Mouse (Mus musculus): ENCODE results near the gene Ndufs5. TPM values are rescaled to one million over a fixed set of nuclear protein-coding genes. Genes with fewer than 3 reads are reported as not detected.
A peak's percentile ranks its signal among the peaks of the same experiment; 100 is the strongest.

Ndufs5 gene
- polyA plus RNA-seq, 1 experiment from 2014 or later, result 324 TPM

DNA sequence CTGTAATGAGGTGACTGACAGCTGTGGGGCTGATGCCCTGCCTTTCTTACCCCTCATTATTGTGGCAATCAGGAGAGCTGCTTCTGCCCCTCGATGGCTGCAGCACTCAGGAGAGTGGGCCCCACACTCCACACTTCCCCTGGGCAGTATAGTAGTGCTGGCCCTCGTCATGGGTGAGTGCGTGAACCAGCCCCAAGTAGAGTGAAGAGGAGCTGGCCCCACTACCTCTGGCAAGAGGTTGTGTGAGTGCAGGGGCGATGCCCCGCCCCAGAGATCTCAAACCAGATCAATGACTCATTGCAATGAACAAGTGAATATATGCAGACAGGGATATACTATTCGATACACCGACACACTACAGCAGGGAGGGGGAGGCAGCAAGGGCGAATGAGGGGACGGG, 15.5 kb upstream of the Ndufs5 start:
- Histone ChIP-seq H3K4me3 (no peak overlapping the region), H3K9me3 (no peaks in the 10 kb centered on the region), H3K27me3 (no peaks in the 10 kb centered on the region), H3K4me2 (no peak overlapping the region), H3K27ac (no peak overlapping the region), H3K4me1 (no peaks in the 10 kb centered on the region), H3K9ac (no peak overlapping the region), H3K36me3 (peaks cover 37% of the 10 kb centered on the region)
- 0 out of 2 replicates have a peak, but pooled peaks have one; percentile 15 for ATAC-seq (ENCODE audit: insufficient number of reproducible peaks, insufficient read depth, low FRiP score, low TSS enrichment, low read depth)
- WGBS, result 94% methylated on average over 9 of the region's 9 CpGs

DNA sequence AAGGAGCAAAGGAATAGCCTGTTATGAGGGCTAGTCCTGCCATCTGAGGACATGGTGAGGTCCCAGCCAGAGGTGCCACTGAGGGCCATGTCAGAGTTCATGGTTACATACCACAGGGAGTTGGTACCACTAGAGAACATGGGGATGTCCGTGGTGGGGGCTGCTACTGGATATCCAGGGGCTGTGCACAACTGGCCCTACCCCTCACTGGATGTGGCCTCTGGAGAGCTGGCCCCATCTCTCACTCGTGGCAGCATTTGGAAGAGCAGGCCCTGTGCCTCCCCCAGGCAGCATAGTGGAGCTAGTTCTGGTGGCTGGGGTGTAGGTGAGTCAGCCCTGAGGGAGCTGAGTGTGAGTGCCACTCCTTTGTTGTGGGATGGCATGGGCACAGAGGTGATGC, 14.9 kb upstream of the Ndufs5 start:
- peaks cover 31% of the 10 kb centered on the region for H3K36me3 ChIP-seq
- H3K27me3 ChIP-seq, result no peaks in the 10 kb centered on the region
- 86% methylated on average over 2 of the region's 2 CpGs for WGBS
- H3K9me3 ChIP-seq, result no peaks in the 10 kb centered on the region
- no peak overlapping the region for H3K9ac ChIP-seq
- H3K27ac ChIP-seq, result no peak overlapping the region
- H3K4me3 ChIP-seq, result no peak overlapping the region
- no peak overlapping the region for H3K4me2 ChIP-seq
- 0 out of 2 replicates have a peak, but pooled peaks have one; percentile 10 for ATAC-seq (ENCODE audit: insufficient number of reproducible peaks, insufficient read depth, low FRiP score, low TSS enrichment, low read depth)
- no peaks in the 10 kb centered on the region for H3K4me1 ChIP-seq

GRCm38 (mm10) chr4:123732163-123732910, 14.3 kb upstream of the Ndufs5 start:
- H3K4me1 ChIP-seq, result no peaks in the 10 kb centered on the region
- WGBS, result 94% methylated on average over 4 of the region's 4 CpGs
- no peaks in the 10 kb centered on the region for H3K9me3 ChIP-seq
- no peak overlapping the region for H3K9ac ChIP-seq
- no peak overlapping the region for H3K27ac ChIP-seq
- no peak overlapping the region for H3K4me2 ChIP-seq
- H3K4me3 ChIP-seq, result no peak overlapping the region
- no peaks in the 10 kb centered on the region for H3K27me3 ChIP-seq
- ATAC-seq (ENCODE audit: insufficient number of reproducible peaks, insufficient read depth, low FRiP score, low TSS enrichment, low read depth), result no peak
- H3K36me3 ChIP-seq, result peaks cover 27% of the 10 kb centered on the region

GRCm38 (mm10) chr4:123721761-123722160, 3.8 kb upstream of the Ndufs5 start:
- no peaks in the 10 kb centered on the region for H3K9me3 ChIP-seq
- no peak for ATAC-seq (ENCODE audit: insufficient number of reproducible peaks, insufficient read depth, low FRiP score, low TSS enrichment, low read depth)
- H3K9ac ChIP-seq, result no peak overlapping the region
- 88% methylated on average over 4 of the region's 4 CpGs for WGBS
- no peak overlapping the region for H3K4me2 ChIP-seq
- peaks cover 6% of the 10 kb centered on the region for H3K4me1 ChIP-seq
- no peak overlapping the region for H3K4me3 ChIP-seq
- no peak overlapping the region for H3K27ac ChIP-seq
- H3K36me3 ChIP-seq, result no peaks in the 10 kb centered on the region
- H3K27me3 ChIP-seq, result no peaks in the 10 kb centered on the region

DNA sequence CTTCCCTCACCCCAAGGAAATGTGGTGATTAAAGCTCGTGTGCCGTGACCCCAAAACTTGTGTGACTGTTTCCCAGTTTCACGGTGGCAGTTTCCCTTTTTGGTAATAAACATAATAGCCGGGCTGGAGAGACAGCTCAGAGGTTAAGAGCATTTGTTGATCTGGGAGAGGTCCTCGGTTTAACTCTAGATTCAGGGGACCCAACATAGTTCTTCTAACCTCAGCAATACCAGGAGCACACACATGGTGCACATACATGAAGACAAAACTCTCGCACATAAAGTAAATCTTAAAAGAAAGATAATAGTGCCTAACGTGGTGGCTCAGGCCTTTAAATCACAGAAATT, 405 bp upstream of the Ndufs5 start:
- H3K4me2 ChIP-seq, result peak overlapping the region; percentile 79
- H3K9ac ChIP-seq, result peak overlapping the region; percentile 91
- H3K27ac ChIP-seq, result peak overlapping the region; percentile 60; the same call in 1 of the 2 replicates
- no peak for ATAC-seq (ENCODE audit: insufficient number of reproducible peaks, insufficient read depth, low FRiP score, low TSS enrichment, low read depth)
- H3K27me3 ChIP-seq, result no peaks in the 10 kb centered on the region
- no peaks in the 10 kb centered on the region for H3K9me3 ChIP-seq
- peaks cover 21% of the 10 kb centered on the region for H3K36me3 ChIP-seq
- 25% methylated on average over 7 of the region's 7 CpGs for WGBS
- H3K4me1 ChIP-seq, result peaks cover 9% of the 10 kb centered on the region
- peak overlapping the region; percentile 79 for H3K4me3 ChIP-seq

GRCm38 (mm10) chr4:123712431-123712830, 5.6 kb downstream of the Ndufs5 start:
- H3K36me3 ChIP-seq, result peaks cover 41% of the 10 kb centered on the region
- H3K9ac ChIP-seq, result no peak overlapping the region
- H3K4me1 ChIP-seq, result peaks cover 7% of the 10 kb centered on the region
- H3K9me3 ChIP-seq, result no peaks in the 10 kb centered on the region
- no peak overlapping the region for H3K27ac ChIP-seq
- no peak for ATAC-seq (ENCODE audit: insufficient number of reproducible peaks, insufficient read depth, low FRiP score, low TSS enrichment, low read depth)
- H3K27me3 ChIP-seq, result no peaks in the 10 kb centered on the region
- H3K4me2 ChIP-seq, result no peak overlapping the region
- 95% methylated on average over 3 of the region's 3 CpGs for WGBS
- no peak overlapping the region for H3K4me3 ChIP-seq

GRCm38 (mm10) chr4:123707340-123707739, 10.7 kb downstream of the Ndufs5 start:
- ATAC-seq (ENCODE audit: insufficient number of reproducible peaks, insufficient read depth, low FRiP score, low TSS enrichment, low read depth), result no peak
- no peak overlapping the region for H3K9ac ChIP-seq
- no peak overlapping the region for H3K27ac ChIP-seq

DNA sequence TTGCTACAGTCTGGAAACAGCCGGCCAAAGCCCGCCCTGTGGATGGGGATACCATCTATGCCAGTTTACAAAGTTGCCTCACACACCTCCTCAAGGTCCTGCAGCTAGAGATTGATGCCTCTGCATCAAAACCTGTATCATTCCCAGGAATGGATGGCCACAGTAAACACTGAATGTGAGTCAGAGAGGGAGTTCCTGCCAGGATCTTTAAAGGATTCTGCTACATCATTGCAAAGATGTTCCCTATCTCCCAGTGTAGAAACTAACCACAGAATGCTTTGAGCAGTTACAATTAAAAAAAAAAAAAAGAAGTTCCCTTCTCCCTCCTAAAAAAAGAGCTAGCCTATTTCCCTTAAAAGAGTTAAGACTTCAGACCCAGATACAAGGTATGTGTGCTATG, 12.7 kb downstream of the Ndufs5 start:
- no peaks in the 10 kb centered on the region for H3K4me1 ChIP-seq
- no peak overlapping the region for H3K4me3 ChIP-seq
- no peaks in the 10 kb centered on the region for H3K9me3 ChIP-seq
- H3K4me2 ChIP-seq, result no peak overlapping the region
- H3K27me3 ChIP-seq, result no peaks in the 10 kb centered on the region
- H3K36me3 ChIP-seq, result no peaks in the 10 kb centered on the region
- 89% methylated on average over 2 of the region's 2 CpGs for WGBS
- H3K9ac ChIP-seq, result no peak overlapping the region
- no peak for ATAC-seq (ENCODE audit: insufficient number of reproducible peaks, insufficient read depth, low FRiP score, low TSS enrichment, low read depth)
- H3K27ac ChIP-seq, result no peak overlapping the region

More at GRCm38 (mm10) chr4:123707340-123707739, 10.7 kb downstream of the Ndufs5 start:
- WGBS, result 93% methylated on average over 5 of the region's 5 CpGs
- Histone ChIP-seq H3K4me2 (no peak overlapping the region), H3K36me3 (peaks cover 13% of the 10 kb centered on the region), H3K4me3 (no peak overlapping the region), H3K9me3 (no peaks in the 10 kb centered on the region), H3K27me3 (no peaks in the 10 kb centered on the region), H3K4me1 (no peaks in the 10 kb centered on the region)

GRCm38 (mm10) chr4:123693384-123693783, 24.6 kb downstream of the Ndufs5 start:
- Histone ChIP-seq H3K27ac (no peak overlapping the region), H3K4me1 (no peaks in the 10 kb centered on the region), H3K9me3 (no peaks in the 10 kb centered on the region), H3K36me3 (no peaks in the 10 kb centered on the region), H3K4me3 (no peak overlapping the region), H3K9ac (no peak overlapping the region), H3K27me3 (no peaks in the 10 kb centered on the region), H3K4me2 (no peak overlapping the region)
- WGBS, result 86% methylated on average over 12 of the region's 12 CpGs
- ATAC-seq (ENCODE audit: insufficient number of reproducible peaks, insufficient read depth, low FRiP score, low TSS enrichment, low read depth), result no peak

- Histone ChIP-seq H3K4me1 (peaks cover 4% of the 10 kb centered on the region), H3K9me3 (no peaks in the 10 kb centered on the region), H3K36me3 (no peaks in the 10 kb centered on the region), H3K9ac (no peak overlapping the region), H3K27ac (no peak overlapping the region), H3K4me3 (no peak overlapping the region), H3K27me3 (no peaks in the 10 kb centered on the region), H3K4me2 (no peak overlapping the region)
- no peak for ATAC-seq (ENCODE audit: insufficient number of reproducible peaks, insufficient read depth, low FRiP score, low TSS enrichment, low read depth)
- WGBS, result 81% methylated on average over 3 of the region's 3 CpGs
Observed at GRCm38 (mm10) chr4:123692071-123692470, 25.9 kb downstream of the Ndufs5 start.

DNA sequence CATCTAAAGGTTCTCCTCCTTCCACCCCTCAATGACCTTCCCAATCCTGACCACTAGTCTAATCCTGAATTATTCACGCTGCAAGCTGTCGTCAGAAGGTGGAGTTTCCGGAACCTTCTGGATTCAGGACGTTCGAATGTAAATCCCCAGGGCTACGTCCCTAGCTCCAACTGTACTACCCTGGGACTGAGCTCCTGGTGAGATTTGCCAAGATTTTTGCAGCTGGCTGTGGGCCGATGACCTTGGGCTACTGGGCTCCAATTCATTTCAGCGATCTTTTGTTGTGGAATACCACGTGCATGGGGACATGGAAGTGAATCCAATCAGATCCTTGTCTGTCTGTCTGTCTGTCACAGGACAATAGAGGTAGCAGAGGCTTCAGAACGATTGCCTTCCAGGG, 27.7 kb downstream of the Ndufs5 start:
- Histone ChIP-seq H3K9ac (no peak overlapping the region), H3K4me1 (peaks cover 17% of the 10 kb centered on the region), H3K4me2 (no peak overlapping the region), H3K4me3 (no peak overlapping the region), H3K9me3 (no peaks in the 10 kb centered on the region), H3K27ac (no peak overlapping the region), H3K27me3 (peaks cover 14% of the 10 kb centered on the region), H3K36me3 (no peaks in the 10 kb centered on the region)
- no peak for ATAC-seq (ENCODE audit: insufficient number of reproducible peaks, insufficient read depth, low FRiP score, low TSS enrichment, low read depth)
- WGBS, result 83% methylated on average over 10 of the region's 10 CpGs

GRCm38 (mm10) chr4:123687025-123687781, 30.8 kb downstream of the Ndufs5 start:
- ATAC-seq (ENCODE audit: insufficient number of reproducible peaks, insufficient read depth, low FRiP score, low TSS enrichment, low read depth), result peak; percentile 50
- Histone ChIP-seq H3K36me3 (no peaks in the 10 kb centered on the region), H3K9ac (peak overlapping the region; percentile 85), H3K27ac (peak overlapping the region; percentile 28; the same call in 1 of the 2 replicates), H3K9me3 (no peaks in the 10 kb centered on the region), H3K4me1 (peaks cover 20% of the 10 kb centered on the region), H3K4me2 (peak overlapping the region; percentile 100), H3K27me3 (peaks cover 17% of the 10 kb centered on the region), H3K4me3 (peak overlapping the region; percentile 81)
- WGBS, result 1% methylated on average over 47 of the region's 89 CpGs
